Mouse (Mus musculus) ovary, adult 2 months (tissue): ENCODE measurements around the gene Phxr2. TPM values are rescaled to one million over a fixed set of nuclear protein-coding genes. Genes with fewer than 3 reads are reported as not detected.

Source experiments
- polyA plus RNA-seq: library from polyadenylated mRNA; depleted of rRNA; stranded (reverse); fragments of >200 nt; gene quantifications from 2 replicates; pipeline ENCODE4 v1.2.3, GENCODE M21; 2012; rRNA removed

Phxr2 gene
- not detected in 2 replicates for polyA plus RNA-seq

DNA sequence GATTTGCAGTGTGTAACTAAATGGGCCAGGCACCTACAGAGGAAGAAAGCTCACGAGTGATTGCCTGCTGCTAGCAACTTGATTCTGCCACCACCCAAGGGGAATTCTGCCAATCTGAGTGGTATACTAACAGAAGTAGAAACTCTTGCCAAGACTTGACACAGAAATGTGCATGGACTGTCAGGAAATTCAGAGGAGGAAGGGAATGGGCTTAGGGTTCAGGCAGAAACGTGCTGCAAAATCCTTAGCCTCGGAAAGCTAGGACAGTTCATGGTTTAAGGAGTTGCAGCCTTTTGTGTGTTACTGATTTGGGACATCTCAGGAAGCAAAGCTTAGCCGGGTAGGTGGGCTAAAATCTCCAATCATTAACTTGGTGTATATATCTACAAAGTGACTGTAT, at the start of gene Phxr2:
Gene Phxr2 (minus strand): TSS at position 101 of the 400 bp plus-strand sequence.

DNA sequence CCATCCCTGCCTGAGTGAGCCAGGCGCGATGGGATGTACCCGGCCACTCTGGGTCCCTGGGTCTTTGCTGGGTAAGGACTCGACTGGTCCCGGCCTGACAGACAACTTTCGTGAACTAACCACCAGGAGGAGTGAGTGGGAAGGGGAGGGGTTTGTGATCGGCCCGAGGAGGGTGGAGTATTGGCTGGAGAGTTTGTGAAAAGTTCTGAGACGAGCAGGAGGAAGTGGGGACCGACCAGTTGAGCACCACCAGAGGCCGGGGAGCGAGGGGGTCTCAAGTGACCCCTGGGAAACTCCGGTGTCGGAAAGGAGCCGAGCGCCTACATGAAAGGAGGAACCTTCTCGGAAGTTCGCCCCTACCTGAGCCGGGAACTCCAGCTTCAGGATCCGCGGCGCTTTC, 18.2 kb downstream of the Phxr2 start, which contains the start of gene Galnt4:
Gene Galnt4 (plus strand): TSS at position 196 of the 400 bp plus-strand sequence.

DNA sequence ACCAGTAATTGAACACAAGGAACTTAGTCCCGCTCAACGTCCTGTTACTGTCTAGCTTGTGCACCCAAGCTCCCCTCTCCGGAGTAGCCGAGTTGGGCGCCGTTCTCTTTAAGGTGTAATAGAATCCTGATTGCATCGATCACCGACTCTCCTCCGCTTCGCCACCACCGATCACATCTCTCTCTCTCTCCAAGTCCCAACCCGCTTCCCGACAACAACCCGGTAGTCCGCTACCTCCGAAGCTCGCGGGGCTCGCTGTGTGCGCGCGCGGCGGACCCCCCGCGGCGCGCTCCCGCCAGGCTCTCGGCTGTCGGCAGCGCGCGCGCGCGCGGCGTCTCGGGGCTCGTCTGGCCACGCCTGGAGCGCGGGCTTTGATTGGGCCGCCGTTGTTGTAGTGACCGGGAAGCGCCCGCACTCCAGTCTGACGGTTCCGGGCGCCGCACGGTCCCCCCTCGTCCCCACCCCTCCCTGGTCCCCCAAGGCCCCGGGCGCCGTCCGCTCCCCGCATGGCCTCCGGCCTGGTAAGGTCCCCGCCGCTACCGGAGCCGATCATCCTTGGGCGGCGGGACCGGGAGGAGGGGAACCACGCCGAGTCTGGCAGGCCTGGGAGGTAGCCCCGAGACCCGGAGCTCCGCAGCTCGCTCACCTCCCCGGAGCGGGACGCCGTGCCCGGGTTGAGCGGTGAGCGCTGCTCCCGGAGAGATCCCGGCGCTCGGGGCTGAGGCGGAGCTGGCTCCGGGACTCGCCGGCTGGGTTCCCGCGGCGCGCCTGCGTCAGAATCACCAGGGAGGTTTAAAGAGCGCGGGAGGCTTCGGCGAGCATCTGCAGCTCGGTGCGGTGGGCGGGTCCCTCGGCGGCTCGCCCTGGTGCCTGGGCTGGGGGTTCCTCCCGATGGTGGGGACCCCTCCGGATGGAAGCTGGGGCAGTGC, 19.2 kb downstream of the Phxr2 start, which contains the start of gene Poc1b:
Gene Poc1b (plus strand): TSS at position 334 of the 929 bp plus-strand sequence.

Other genes starting within 250 kb of the Phxr2 start
- 5.8 and 9.0 TPM in 2 replicates for gene Atp2b1, start 211.9 kb downstream of the Phxr2 start, polyA plus RNA-seq
- gene Poc1b, start 19.3 kb downstream of the Phxr2 start, polyA plus RNA-seq: 5.8 and 8.9 TPM in 2 replicates
- 0.92 and 1.1 TPM in 2 replicates for gene Galnt4, start 18.2 kb downstream of the Phxr2 start, polyA plus RNA-seq
- 30.3 and 33.9 TPM in 2 replicates for gene Dusp6, start 136.9 kb upstream of the Phxr2 start, polyA plus RNA-seq